Mouse (Mus musculus) olfactory bulb, adult 2 months (tissue): ENCODE data around the gene Ell2.

Experiments used
- CTCF ChIP-seq: fragments of 200-500 bp; IDR thresholded peaks from 2 replicates; pipeline ENCODE4 v1.5.1; 2012; ENCODE audit warnings: low read depth, mild to moderate bottlenecking, low read length, moderate library complexity; ENCODE audit not compliant: insufficient read depth
- POLR2A ChIP-seq: fragments of 200-500 bp; IDR thresholded peaks from 2 replicates; pipeline ENCODE4 v1.6.1; 2012; ENCODE audit warnings: mild to moderate bottlenecking, low read depth, low read length, moderate library complexity; ENCODE audit not compliant: insufficient read depth

DNA sequence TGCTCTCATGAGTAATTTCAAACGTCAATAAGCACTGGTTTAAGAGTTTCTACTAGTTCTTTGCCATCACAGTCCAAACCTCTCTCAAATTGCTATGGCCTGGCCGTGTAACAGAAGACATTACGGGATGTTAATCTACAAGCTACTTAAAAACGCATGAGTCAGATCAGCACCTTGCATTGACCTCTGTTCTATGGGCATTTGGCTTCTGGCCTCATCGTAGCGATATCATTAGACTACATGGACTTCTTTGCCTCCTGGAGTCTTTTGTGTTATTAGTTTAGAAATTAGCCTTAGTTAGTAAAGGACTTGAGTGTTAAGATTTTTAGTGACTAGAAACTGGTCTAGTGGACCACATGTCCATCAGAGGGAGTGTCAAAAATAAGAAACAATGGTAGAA is 7.8 kb downstream of the Ell2 start:
- TF ChIP-seq CTCF (no peak), POLR2A (no peak)
